Mouse (Mus musculus) ES-E14 (cell line): ENCODE measurements at regions not wholly inside any gene's neighbourhood (a gene's known extent, or its start where the extent isn't known, plus 50 kb on each side); places are given as distances from the start of the nearest gene placed in this dataset.

Experiments
- CHD2 ChIP-seq: IDR thresholded peaks from 2 replicates; pipeline ENCODE4 v1.6.1; 2014; ENCODE audit warnings: mild to moderate bottlenecking, low read depth, low read length, inconsistent platforms
- MAFK ChIP-seq: IDR thresholded peaks from 2 replicates; pipeline ENCODE4 v1.6.1; 2014; ENCODE audit warnings: mild to moderate bottlenecking, low read depth, low read length, inconsistent platforms; ENCODE audit not compliant: insufficient read depth

DNA sequence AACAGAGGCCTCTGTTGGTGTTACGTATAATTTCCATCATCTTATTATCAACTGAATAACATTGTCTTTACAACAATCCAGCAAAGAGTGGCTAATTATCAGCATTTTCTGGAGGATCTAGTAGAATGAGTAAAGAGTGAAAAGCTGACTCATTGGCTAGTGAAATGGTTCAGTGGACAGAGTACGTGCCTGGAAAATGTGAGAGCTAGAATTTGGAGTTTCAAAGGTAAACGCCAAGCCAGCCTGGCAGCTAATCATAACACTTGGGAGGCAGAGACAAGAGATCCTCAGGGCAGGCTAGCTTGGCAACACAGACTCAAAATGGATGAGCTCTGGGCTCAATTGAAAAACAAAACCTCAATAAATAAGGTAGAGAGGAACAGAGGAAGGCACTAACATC, 2628.0 kb upstream of the Gm7489 start:
- TF ChIP-seq CHD2: no peak
- TF ChIP-seq MAFK: no peak
